Mouse (Mus musculus): ENCODE results near the gene Ovgp1. TPM values are rescaled to one million over a fixed set of nuclear protein-coding genes. Genes with fewer than 3 reads are reported as not detected.
A peak's percentile ranks its signal among the peaks of the same experiment; 100 is the strongest.

Ovgp1 gene
- 0.71 and 1.3 TPM in 2 replicates for polyA plus RNA-seq (2015; fragmentation: Nextera tagmentation; extraction: Ambion mirVana)

- H3K36me3 ChIP-seq, result peaks cover 20% of the 10 kb centered on the region
- no peak for DNase-seq
- whole genome bisulfite sequencing (ENCODE audit: insufficient replicate concordance), result 69% methylated on average over 3 of the region's 3 CpGs
These were observed at the start of gene Ovgp1 for GRCm38 (mm10) chr3:105973411-105973810. Gene Ovgp1 (plus strand): TSS chr3:105973711.

GRCm38 (mm10) chr3:105924616-105925015 lies 48.9 kb upstream of the Ovgp1 start:
- WGBS (ENCODE audit: insufficient replicate concordance), result 44% methylated on average over 9 of the region's 9 CpGs
- H3K4me2 ChIP-seq, result no peak overlapping the region
- H3K27me3 ChIP-seq, result no peaks in the 10 kb centered on the region
- no peak overlapping the region for H3K4me3 ChIP-seq (replicated peaks)
- peak; percentile 14 for DNase-seq
- ATAC-seq (ENCODE audit: low read depth), result peak; percentile 47
- H3K27ac ChIP-seq, result no peak overlapping the region
- H3K4me1 ChIP-seq (replicated peaks), result peaks cover 39% of the 10 kb centered on the region
- no peaks in the 10 kb centered on the region for H3K9me3 ChIP-seq (replicated peaks)
- no peaks in the 10 kb centered on the region for H3K36me3 ChIP-seq
- H3K9ac ChIP-seq, result no peak overlapping the region

More at GRCm38 (mm10) chr3:105973411-105973810, at the start of gene Ovgp1:
- Histone ChIP-seq H3K9ac (no peak within 1 kb of the TSS), H3K4me2 (no peak within 1 kb of the TSS), H3K27ac (no peak within 1 kb of the TSS), H3K4me1 (replicated peaks) (no peaks in the 10 kb centered on the region), H3K27me3 (no peaks in the 10 kb centered on the region), H3K4me3 (replicated peaks) (no peak within 1 kb of the TSS), H3K9me3 (replicated peaks) (no peaks in the 10 kb centered on the region)
- ATAC-seq (ENCODE audit: low read depth), result no peak

- H3K36me3 ChIP-seq, result no peaks in the 10 kb centered on the region
- no peak overlapping the region for H3K4me2 ChIP-seq
- no peak for ATAC-seq (ENCODE audit: low read depth)
- H3K4me3 ChIP-seq (replicated peaks), result no peak overlapping the region
- no peak overlapping the region for H3K9ac ChIP-seq
- H3K27ac ChIP-seq, result no peak overlapping the region
- WGBS (ENCODE audit: insufficient replicate concordance), result 71% methylated on average over 7 of the region's 7 CpGs
- H3K4me1 ChIP-seq (replicated peaks), result peaks cover 42% of the 10 kb centered on the region
- no peaks in the 10 kb centered on the region for H3K27me3 ChIP-seq
- no peaks in the 10 kb centered on the region for H3K9me3 ChIP-seq (replicated peaks)
- DNase-seq, result no peak
These were observed 45.8 kb upstream of the Ovgp1 start for GRCm38 (mm10) chr3:105927561-105928194.

GRCm38 (mm10) chr3:105928195-105928569 lies 45.3 kb upstream of the Ovgp1 start:
- Histone ChIP-seq H3K36me3 (no peaks in the 10 kb centered on the region), H3K4me1 (replicated peaks) (peaks cover 44% of the 10 kb centered on the region), H3K9me3 (replicated peaks) (no peaks in the 10 kb centered on the region), H3K27ac (no peak overlapping the region), H3K27me3 (no peaks in the 10 kb centered on the region), H3K4me3 (replicated peaks) (no peak overlapping the region), H3K4me2 (no peak overlapping the region), H3K9ac (no peak overlapping the region)
- WGBS (ENCODE audit: insufficient replicate concordance), result 79% methylated on average over 3 of the region's 3 CpGs
- ATAC-seq (ENCODE audit: low read depth) (no peak), DNase-seq (no peak)

- no peaks in the 10 kb centered on the region for H3K27me3 ChIP-seq
- 72% methylated on average over 6 of the region's 6 CpGs for WGBS (ENCODE audit: insufficient replicate concordance)
- H3K4me1 ChIP-seq (replicated peaks), result peaks cover 44% of the 10 kb centered on the region
- H3K36me3 ChIP-seq, result no peaks in the 10 kb centered on the region
- DNase-seq (no peak), ATAC-seq (ENCODE audit: low read depth) (no peak)
- H3K9me3 ChIP-seq (replicated peaks), result no peaks in the 10 kb centered on the region
- H3K27ac ChIP-seq, result no peak overlapping the region
- H3K4me2 ChIP-seq, result no peak overlapping the region
- no peak overlapping the region for H3K9ac ChIP-seq
- H3K4me3 ChIP-seq (replicated peaks), result no peak overlapping the region
These were observed 44.7 kb upstream of the Ovgp1 start for GRCm38 (mm10) chr3:105928781-105929180.

GRCm38 (mm10) chr3:105929821-105930220 lies 43.7 kb upstream of the Ovgp1 start:
- no peak overlapping the region for H3K9ac ChIP-seq
- no peaks in the 10 kb centered on the region for H3K9me3 ChIP-seq (replicated peaks)
- peaks cover 39% of the 10 kb centered on the region for H3K4me1 ChIP-seq (replicated peaks)
- no peaks in the 10 kb centered on the region for H3K36me3 ChIP-seq
- ATAC-seq (ENCODE audit: low read depth) (no peak), DNase-seq (no peak)
- 42% methylated on average over 7 of the region's 7 CpGs for WGBS (ENCODE audit: insufficient replicate concordance)
- H3K4me3 ChIP-seq (replicated peaks), result no peak overlapping the region
- H3K27ac ChIP-seq, result no peak overlapping the region
- no peak overlapping the region for H3K4me2 ChIP-seq
- no peaks in the 10 kb centered on the region for H3K27me3 ChIP-seq

GRCm38 (mm10) chr3:105931095-105931494 lies 42.4 kb upstream of the Ovgp1 start:
- Histone ChIP-seq H3K4me3 (replicated peaks) (no peak overlapping the region), H3K4me2 (peak overlapping the region; percentile 12; the same call in 1 of the 2 replicates), H3K9me3 (replicated peaks) (no peaks in the 10 kb centered on the region), H3K9ac (no peak overlapping the region), H3K27me3 (no peaks in the 10 kb centered on the region), H3K4me1 (replicated peaks) (peaks cover 28% of the 10 kb centered on the region), H3K27ac (no peak overlapping the region), H3K36me3 (no peaks in the 10 kb centered on the region)
- no peak for ATAC-seq (ENCODE audit: low read depth)
- 30% methylated on average over 2 of the region's 2 CpGs for WGBS (ENCODE audit: insufficient replicate concordance)
- no peak for DNase-seq

- Histone ChIP-seq H3K9ac (no peak within 1 kb of the TSS), H3K4me1 (replicated peaks) (peaks cover 21% of the 10 kb centered on the region), H3K27me3 (no peaks in the 10 kb centered on the region), H3K36me3 (peaks cover 5% of the 10 kb centered on the region), H3K9me3 (replicated peaks) (no peaks in the 10 kb centered on the region), H3K4me3 (replicated peaks) (peak within 1 kb of the TSS; percentile 24; the same call in 1 of the 2 replicates), H3K27ac (peak within 1 kb of the TSS; percentile 59), H3K4me2 (peak within 1 kb of the TSS; percentile 34)
- 18% methylated on average over 8 of the region's 8 CpGs for WGBS (ENCODE audit: insufficient replicate concordance)
- ATAC-seq (ENCODE audit: low read depth), result peak; percentile 67
- no peak for DNase-seq
These were observed 41.1 kb upstream of the Ovgp1 start, which contains the start of gene I830077J02Rik for GRCm38 (mm10) chr3:105932240-105933071. Gene I830077J02Rik (minus strand): TSS chr3:105932664.

- no peak for ATAC-seq (ENCODE audit: low read depth)
- Histone ChIP-seq H3K9me3 (replicated peaks) (no peaks in the 10 kb centered on the region), H3K4me1 (replicated peaks) (peaks cover 14% of the 10 kb centered on the region), H3K4me3 (replicated peaks) (no peak overlapping the region), H3K36me3 (peaks cover 8% of the 10 kb centered on the region), H3K9ac (no peak overlapping the region), H3K27ac (no peak overlapping the region), H3K4me2 (no peak overlapping the region), H3K27me3 (no peaks in the 10 kb centered on the region)
- DNase-seq, result no peak
- WGBS (ENCODE audit: insufficient replicate concordance), result 84% methylated on average over 6 of the region's 6 CpGs
These were observed 39.6 kb upstream of the Ovgp1 start for GRCm38 (mm10) chr3:105933926-105934325.

- Histone ChIP-seq H3K4me2 (no peak overlapping the region), H3K4me3 (replicated peaks) (no peak overlapping the region), H3K27ac (no peak overlapping the region), H3K4me1 (replicated peaks) (peaks cover 13% of the 10 kb centered on the region; the same call in 1 of the 2 replicates), H3K9ac (no peak overlapping the region), H3K36me3 (peaks cover 12% of the 10 kb centered on the region), H3K27me3 (no peaks in the 10 kb centered on the region), H3K9me3 (replicated peaks) (no peaks in the 10 kb centered on the region)
- 86% methylated on average over 5 of the region's 5 CpGs for WGBS (ENCODE audit: insufficient replicate concordance)
- ATAC-seq (ENCODE audit: low read depth) (no peak), DNase-seq (no peak)
These were observed 38.5 kb upstream of the Ovgp1 start for GRCm38 (mm10) chr3:105935033-105935432.

GRCm38 (mm10) chr3:105936111-105936510 lies 37.4 kb upstream of the Ovgp1 start:
- no peak overlapping the region for H3K4me2 ChIP-seq
- H3K27ac ChIP-seq, result no peak overlapping the region
- DNase-seq (no peak), ATAC-seq (ENCODE audit: low read depth) (no peak)
- no peak overlapping the region for H3K9ac ChIP-seq
- peaks cover 23% of the 10 kb centered on the region for H3K36me3 ChIP-seq
- no peaks in the 10 kb centered on the region for H3K9me3 ChIP-seq (replicated peaks)
- 77% methylated on average over 4 of the region's 4 CpGs for WGBS (ENCODE audit: insufficient replicate concordance)
- peaks cover 13% of the 10 kb centered on the region; the same call in 1 of the 2 replicates for H3K4me1 ChIP-seq (replicated peaks)
- no peak overlapping the region for H3K4me3 ChIP-seq (replicated peaks)
- no peaks in the 10 kb centered on the region for H3K27me3 ChIP-seq
